Mouse (Mus musculus): ENCODE data around the gene Gfpt2.
"Not testable (repeated sequence)": the region's sequence is repeated elsewhere in the genome, so short reads cannot be mapped to it uniquely, and the experiment has no call there.

Gfpt2 gene

GRCm38 (mm10) chr11:49793131-49793530, 847 bp upstream of the Gfpt2 start:
- no peak for DNase-seq (ENCODE audit: low read depth in 1 of 2, low spot score in 2 of 2)

GRCm38 (mm10) chr11:49794342-49795144, 565 bp downstream of the Gfpt2 start:
- no peak for DNase-seq (ENCODE audit: low read depth in 1 of 2, low spot score in 2 of 2)

GRCm38 (mm10) chr11:49798931-49799330, 5.0 kb downstream of the Gfpt2 start:
- no peak for DNase-seq (ENCODE audit: low read depth in 1 of 2, low spot score in 2 of 2)

GRCm38 (mm10) chr11:49801516-49801915, 7.5 kb downstream of the Gfpt2 start:
- DNase-seq (ENCODE audit: low read depth in 1 of 2, low spot score in 2 of 2), result no peak

GRCm38 (mm10) chr11:49803801-49804200, 9.8 kb downstream of the Gfpt2 start:
- no peak for DNase-seq (ENCODE audit: low read depth in 1 of 2, low spot score in 2 of 2)

GRCm38 (mm10) chr11:49806218-49806617, 12.2 kb downstream of the Gfpt2 start:
- DNase-seq (ENCODE audit: low read depth in 1 of 2, low spot score in 2 of 2), result no peak

- DNase-seq (ENCODE audit: low read depth in 1 of 2, low spot score in 2 of 2), result no peak
Observed at GRCm38 (mm10) chr11:49808946-49809345, 15.0 kb downstream of the Gfpt2 start.

- not testable (repeated sequence) for DNase-seq (ENCODE audit: low read depth in 1 of 2, low spot score in 2 of 2)
Observed at GRCm38 (mm10) chr11:49810696-49811095, 16.7 kb downstream of the Gfpt2 start.

GRCm38 (mm10) chr11:49811099-49811541, 17.1 kb downstream of the Gfpt2 start:
- DNase-seq (ENCODE audit: low read depth in 1 of 2, low spot score in 2 of 2), result no peak

GRCm38 (mm10) chr11:49811879-49812278, 17.9 kb downstream of the Gfpt2 start:
- DNase-seq (ENCODE audit: low read depth in 1 of 2, low spot score in 2 of 2), result no peak

GRCm38 (mm10) chr11:49818869-49819566, 25.0 kb downstream of the Gfpt2 start:
- no peak for DNase-seq (ENCODE audit: low read depth in 1 of 2, low spot score in 2 of 2)

- DNase-seq (ENCODE audit: low read depth in 1 of 2, low spot score in 2 of 2), result no peak
Observed at GRCm38 (mm10) chr11:49819676-49820075, 25.7 kb downstream of the Gfpt2 start.

- no peak for DNase-seq (ENCODE audit: low read depth in 1 of 2, low spot score in 2 of 2)
Observed at GRCm38 (mm10) chr11:49820928-49821327, 26.9 kb downstream of the Gfpt2 start.

- no peak for DNase-seq (ENCODE audit: low read depth in 1 of 2, low spot score in 2 of 2)
Observed at GRCm38 (mm10) chr11:49821546-49821945, 27.6 kb downstream of the Gfpt2 start.

- no peak for DNase-seq (ENCODE audit: low read depth in 1 of 2, low spot score in 2 of 2)
Observed at GRCm38 (mm10) chr11:49822337-49822736, 28.4 kb downstream of the Gfpt2 start.

GRCm38 (mm10) chr11:49824896-49825295, 30.9 kb downstream of the Gfpt2 start:
- DNase-seq (ENCODE audit: low read depth in 1 of 2, low spot score in 2 of 2), result peak in 1 of 2 experiments; percentile 52

- no peak for DNase-seq (ENCODE audit: low read depth in 1 of 2, low spot score in 2 of 2)
Observed at GRCm38 (mm10) chr11:49827243-49827642, 33.3 kb downstream of the Gfpt2 start.

GRCm38 (mm10) chr11:49829176-49829745, 35.3 kb downstream of the Gfpt2 start:
- no peak for DNase-seq (ENCODE audit: low read depth in 1 of 2, low spot score in 2 of 2)

GRCm38 (mm10) chr11:49831980-49832379, 38.0 kb downstream of the Gfpt2 start:
- no peak for DNase-seq (ENCODE audit: low read depth in 1 of 2, low spot score in 2 of 2)

- no peak for DNase-seq (ENCODE audit: low read depth in 1 of 2, low spot score in 2 of 2)
Observed at GRCm38 (mm10) chr11:49832962-49833361, 39.0 kb downstream of the Gfpt2 start.

- no peak for DNase-seq (ENCODE audit: low read depth in 1 of 2, low spot score in 2 of 2)
Observed at GRCm38 (mm10) chr11:49834248-49834647, 40.3 kb downstream of the Gfpt2 start.

Data from monocyte, adult 2 months (primary cell).